Mouse (Mus musculus): ENCODE measurements at regions not wholly inside any gene's neighbourhood (a gene's known extent, or its start where the extent isn't known, plus 50 kb on each side); places are given as distances from the start of the nearest gene placed in this dataset.
"Not testable (repeated sequence)": the region's sequence is repeated elsewhere in the genome, so short reads cannot be mapped to it uniquely, and the experiment has no call there.

DNA sequence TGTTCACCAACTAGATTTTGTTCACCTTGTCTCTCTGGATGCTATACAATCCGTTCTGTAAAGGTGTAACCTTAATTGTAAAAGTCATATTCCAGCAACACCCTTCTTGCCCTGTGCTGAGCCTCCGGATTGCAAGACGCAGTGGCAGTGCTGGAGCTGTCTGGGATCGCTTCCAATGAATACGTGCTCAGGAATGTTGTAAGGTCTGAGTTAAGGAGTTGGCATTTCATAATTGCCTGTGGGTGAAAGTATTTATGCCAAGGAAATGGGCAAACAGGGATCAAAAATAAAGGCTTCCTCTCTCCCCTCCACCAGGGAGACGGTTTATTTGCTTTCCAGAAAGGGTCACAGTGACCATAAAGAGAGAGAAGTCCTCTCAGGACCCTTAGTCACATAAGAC, 93.3 kb downstream of the Apob start:
- Histone ChIP-seq H3K27ac (no peak overlapping the region), H3K4me3 (no peak overlapping the region)
- no peak for DNase-seq (ENCODE audit: low spot score in 2 of 2)
- no peak for TF ChIP-seq CTCF (conservative IDR thresholded peaks at IDR 0.05)

DNA sequence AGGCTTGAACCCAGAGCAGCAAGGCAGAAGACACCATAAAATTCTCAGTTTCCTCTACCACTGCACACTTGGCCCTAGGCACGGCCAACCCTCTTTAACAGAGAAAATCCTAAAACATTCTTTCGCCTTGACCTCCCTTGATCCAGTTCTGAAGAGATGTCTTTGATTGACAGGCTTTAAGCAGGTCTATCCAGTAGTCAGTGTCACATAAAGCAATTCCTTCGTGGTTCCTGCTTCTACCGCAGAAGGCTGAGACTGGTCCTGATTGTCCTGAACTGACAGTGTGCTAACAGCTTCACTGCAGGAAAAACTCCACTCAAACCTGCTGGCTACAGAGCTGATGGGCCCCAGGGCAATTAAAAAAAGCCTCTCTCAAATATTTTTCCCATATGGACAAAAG, 93.8 kb downstream of the Apob start:
- no peak overlapping the region for H3K4me3 ChIP-seq
- TF ChIP-seq CTCF (conservative IDR thresholded peaks at IDR 0.05), result no peak
- no peak overlapping the region for H3K27ac ChIP-seq
- DNase-seq (ENCODE audit: low spot score in 2 of 2), result no peak

GRCm38 (mm10) chr12:8076010-8076540, 98.6 kb downstream of the Apob start:
- Histone ChIP-seq H3K27ac (no peak overlapping the region), H3K4me3 (no peak overlapping the region)
- no peak for DNase-seq (ENCODE audit: low spot score in 2 of 2)
- no peak for TF ChIP-seq CTCF (conservative IDR thresholded peaks at IDR 0.05)

- TF ChIP-seq CTCF (conservative IDR thresholded peaks at IDR 0.05), result no peak
Measured at GRCm38 (mm10) chr12:8077346-8077745, 99.9 kb downstream of the Apob start.

GRCm38 (mm10) chr12:8078046-8078445, 100.6 kb downstream of the Apob start:
- no peak for DNase-seq (ENCODE audit: low spot score in 2 of 2)
- TF ChIP-seq CTCF (conservative IDR thresholded peaks at IDR 0.05), result no peak
- Histone ChIP-seq H3K4me3 (no peak overlapping the region), H3K27ac (no peak overlapping the region)

More at GRCm38 (mm10) chr12:8077346-8077745, 99.9 kb downstream of the Apob start:
- no peak overlapping the region for H3K27ac ChIP-seq
- no peak for DNase-seq (ENCODE audit: low spot score in 2 of 2)
- no peak overlapping the region for H3K4me3 ChIP-seq

DNA sequence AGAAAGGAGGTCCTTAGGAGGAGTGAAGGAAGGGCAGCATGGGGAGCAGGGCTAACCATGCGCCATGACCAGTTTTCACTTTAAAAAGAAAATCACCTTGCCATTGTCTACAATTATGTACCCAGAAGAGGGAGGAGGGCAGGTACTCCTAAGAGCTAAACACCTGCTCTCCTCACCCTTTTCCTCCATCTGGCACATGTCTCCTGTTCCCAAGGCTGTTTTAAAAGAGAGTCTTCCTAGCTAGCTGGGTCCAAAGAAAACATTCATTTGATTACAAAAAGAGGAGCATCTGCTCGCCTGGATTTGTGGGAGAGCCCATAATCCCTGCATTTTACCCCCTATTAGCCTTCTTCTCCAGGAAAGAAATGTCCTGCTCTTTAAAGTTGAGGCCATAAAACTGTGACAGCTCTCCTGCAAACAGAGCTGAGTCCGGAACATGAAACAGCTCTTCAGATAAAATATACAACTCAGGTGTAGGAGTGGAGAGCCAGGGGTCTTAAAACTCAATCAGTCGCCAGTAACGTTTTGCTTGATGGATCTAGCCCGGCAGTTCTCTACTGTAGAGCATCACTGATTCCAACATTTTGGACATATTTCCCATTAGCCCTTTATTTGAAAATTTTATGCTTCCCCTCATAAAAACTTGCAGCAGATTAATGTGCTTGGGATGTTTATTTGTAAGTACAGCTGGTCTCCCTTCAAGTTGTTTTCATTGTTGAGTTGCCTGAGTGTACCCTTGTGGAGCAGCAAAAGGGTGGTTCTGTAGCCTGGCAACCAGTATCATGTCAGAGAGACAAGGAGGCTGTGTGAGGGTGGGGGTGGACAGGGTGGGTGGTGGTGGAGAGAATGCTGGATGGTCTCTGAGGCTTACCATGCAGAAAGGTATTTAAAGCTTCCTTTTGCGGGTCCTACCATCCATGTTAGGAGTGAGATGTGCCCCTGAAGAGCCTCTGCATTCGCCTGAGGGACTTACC, 105.5 kb downstream of the Apob start:
- Histone ChIP-seq H3K27ac (peak overlapping the region; percentile 53; the same call in 1 of the 2 replicates), H3K4me3 (no peak overlapping the region)
- no peak for DNase-seq (ENCODE audit: low spot score in 2 of 2)
- TF ChIP-seq CTCF (conservative IDR thresholded peaks at IDR 0.05), result no peak

- H3K27ac ChIP-seq, result no peak overlapping the region
- no peak for DNase-seq (ENCODE audit: low spot score in 2 of 2)
- TF ChIP-seq CTCF (conservative IDR thresholded peaks at IDR 0.05), result no peak
- H3K4me3 ChIP-seq, result no peak overlapping the region
Measured at GRCm38 (mm10) chr12:8087958-8088357, 110.5 kb downstream of the Apob start.

DNA sequence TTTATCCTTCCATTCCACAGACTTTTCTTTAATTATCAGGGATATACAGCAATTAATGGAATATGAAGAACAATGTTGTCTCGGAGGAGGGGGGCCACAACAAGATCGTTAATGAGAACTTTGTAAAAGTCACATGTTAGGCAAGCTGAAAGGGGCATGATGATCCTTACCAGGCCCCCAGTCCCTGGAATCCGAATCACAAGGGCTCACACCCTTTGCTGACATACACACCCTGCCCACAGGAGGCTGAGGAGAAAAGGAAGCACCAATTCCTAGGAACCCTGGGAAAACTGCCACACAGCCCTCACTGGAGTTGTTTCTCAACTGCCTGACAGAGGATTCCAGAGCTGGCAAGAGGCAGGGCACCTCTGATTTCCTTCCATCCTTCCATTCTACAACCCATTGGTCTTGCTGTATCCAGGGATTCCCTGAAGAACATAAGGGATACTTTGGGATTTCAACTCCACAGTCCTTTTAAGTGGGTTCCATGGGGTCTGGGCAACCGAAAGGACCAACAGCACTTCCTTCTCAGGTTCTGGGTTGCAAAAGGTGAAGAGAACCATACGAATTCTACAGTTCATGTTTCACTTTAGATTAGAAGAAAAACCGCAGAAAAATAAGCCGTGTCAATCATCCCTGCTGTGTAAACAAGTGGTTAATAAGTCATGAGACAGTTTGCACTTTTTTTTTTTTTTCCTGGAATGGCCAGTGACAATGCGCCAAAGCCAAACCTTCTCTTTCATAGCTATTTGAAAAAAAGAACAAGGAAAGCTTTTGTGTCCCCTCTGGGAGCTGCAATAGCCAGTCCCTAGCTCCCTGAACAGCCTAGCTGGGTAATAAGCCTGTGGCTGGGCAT, 112.2 kb downstream of the Apob start:
- DNase-seq (ENCODE audit: low spot score in 2 of 2), result no peak
- TF ChIP-seq CTCF (conservative IDR thresholded peaks at IDR 0.05), result no peak
- Histone ChIP-seq H3K27ac (peak overlapping the region; percentile 44; the same call in 1 of the 2 replicates), H3K4me3 (no peak overlapping the region)

- H3K27ac ChIP-seq, result peak overlapping the region; percentile 44; the same call in 1 of the 2 replicates
- no peak overlapping the region for H3K4me3 ChIP-seq
- no peak for TF ChIP-seq CTCF (conservative IDR thresholded peaks at IDR 0.05)
- no peak for DNase-seq (ENCODE audit: low spot score in 2 of 2)
Measured at GRCm38 (mm10) chr12:8090279-8090626, 112.8 kb downstream of the Apob start.

GRCm38 (mm10) chr12:8093437-8093836, 114.5 kb upstream of the Ldah start:
- Histone ChIP-seq H3K27ac (no peak overlapping the region), H3K4me3 (no peak overlapping the region)
- no peak for DNase-seq (ENCODE audit: low spot score in 2 of 2)
- TF ChIP-seq CTCF (conservative IDR thresholded peaks at IDR 0.05), result no peak

DNA sequence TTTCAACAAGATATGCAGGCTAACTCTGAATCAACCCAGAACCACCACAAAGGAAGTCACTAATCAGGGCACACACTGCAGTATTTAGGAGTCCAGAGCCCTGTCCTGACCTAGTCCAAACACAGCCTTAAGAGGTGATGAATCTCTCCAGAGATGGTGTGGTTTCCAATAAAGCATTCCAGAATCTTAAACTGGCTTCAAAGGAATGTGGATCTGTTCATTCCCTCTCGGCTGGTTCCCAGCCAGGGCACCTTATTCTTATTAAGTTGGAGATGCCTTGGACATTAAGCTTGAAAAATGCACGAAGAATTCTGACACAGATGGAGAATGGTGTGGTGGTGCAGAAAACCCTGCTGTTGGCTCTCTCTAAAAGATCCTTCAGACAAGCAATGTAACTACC, 112.0 kb upstream of the Ldah start:
- TF ChIP-seq CTCF (conservative IDR thresholded peaks at IDR 0.05), result no peak
- no peak overlapping the region for H3K4me3 ChIP-seq
- H3K27ac ChIP-seq, result no peak overlapping the region

DNA sequence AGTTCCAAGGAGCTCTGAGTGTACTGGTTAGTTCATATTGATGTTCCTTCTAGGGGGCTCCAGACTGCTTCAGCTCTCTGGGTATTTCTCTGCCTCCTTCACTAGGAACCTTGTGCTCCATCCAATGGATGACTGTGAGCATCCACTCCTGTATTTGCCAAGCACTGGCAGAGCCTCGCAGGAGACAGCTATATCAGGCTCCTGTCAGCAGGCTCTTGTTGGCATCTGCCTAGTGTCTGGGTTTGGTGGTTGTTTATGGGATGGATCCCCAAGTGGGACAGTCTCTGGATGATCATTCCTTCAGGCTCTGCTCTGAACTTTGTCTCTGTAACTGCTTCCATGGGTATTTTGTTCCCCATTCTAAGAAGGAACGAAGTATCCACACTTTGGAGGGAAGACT, 109.5 kb upstream of the Ldah start:
- not testable (repeated sequence) for H3K4me3 ChIP-seq; DNase-seq (ENCODE audit: low spot score in 2 of 2); H3K27ac ChIP-seq

More for the DNA sequence above, 112.0 kb upstream of the Ldah start:
- no peak for DNase-seq (ENCODE audit: low spot score in 2 of 2)

GRCm38 (mm10) chr12:8099114-8099513, 108.8 kb upstream of the Ldah start:
- no peak for DNase-seq (ENCODE audit: low spot score in 2 of 2)
- no peak for TF ChIP-seq CTCF (conservative IDR thresholded peaks at IDR 0.05)
- H3K27ac ChIP-seq, result no peak overlapping the region

More at GRCm38 (mm10) chr12:8099114-8099513, 108.8 kb upstream of the Ldah start:
- H3K4me3 ChIP-seq, result no peak overlapping the region
